Mouse (Mus musculus): Measurements from ENCODE around the gene Msh3. TPM values are rescaled to one million over a fixed set of nuclear protein-coding genes. Genes with fewer than 3 reads are reported as not detected.

Gene Msh3
- polyA plus RNA-seq, 1 experiment from 2014 or later = 37.5 TPM

GRCm38 (mm10) chr13:92314613-92315012 is 40.2 kb downstream of the Msh3 start:
- Histone ChIP-seq H3K27ac (no peak overlapping the region), H3K4me3 (no peak overlapping the region), H3K27me3 (ENCODE audit: poor library complexity, severe bottlenecking) (no peaks in the 10 kb centered on the region), H3K9me3 (no peaks in the 10 kb centered on the region), H3K4me1 (no peaks in the 10 kb centered on the region), H3K36me3 (replicated peaks) (peaks cover 47% of the 10 kb centered on the region)
- no peak for DNase-seq (ENCODE audit: extremely low spot score, low spot score)
- 90% methylated on average over 5 of the region's 5 CpGs for WGBS

GRCm38 (mm10) chr13:92305680-92306079 is 49.1 kb downstream of the Msh3 start, which contains the start of gene Gm20379:
Gene Gm20379, plus strand, starts transcription at chr13:92305980.
- DNase-seq (ENCODE audit: extremely low spot score, low spot score) = no peak
- 96% methylated on average over 11 of the region's 11 CpGs for WGBS
- no peaks in the 10 kb centered on the region for H3K4me1 ChIP-seq

GRCm38 (mm10) chr13:92304291-92304690 is 50.5 kb downstream of the Msh3 start:
- Histone ChIP-seq H3K27me3 (ENCODE audit: poor library complexity, severe bottlenecking) (no peaks in the 10 kb centered on the region), H3K27ac (no peak overlapping the region), H3K36me3 (replicated peaks) (peaks cover 63% of the 10 kb centered on the region), H3K4me1 (no peaks in the 10 kb centered on the region), H3K4me3 (no peak overlapping the region), H3K9me3 (no peaks in the 10 kb centered on the region)
- no peak for DNase-seq (ENCODE audit: extremely low spot score, low spot score)
- 94% methylated on average over 5 of the region's 5 CpGs for WGBS

More at GRCm38 (mm10) chr13:92305680-92306079, 49.1 kb downstream of the Msh3 start, which contains the start of gene Gm20379:
- H3K27me3 ChIP-seq (ENCODE audit: poor library complexity, severe bottlenecking) = no peaks in the 10 kb centered on the region
- H3K4me3 ChIP-seq = no peak within 1 kb of the TSS
- H3K36me3 ChIP-seq (replicated peaks) = peaks cover 56% of the 10 kb centered on the region
- H3K9me3 ChIP-seq = no peaks in the 10 kb centered on the region
- no peak within 1 kb of the TSS for H3K27ac ChIP-seq

GRCm38 (mm10) chr13:92303062-92303948 is 51.5 kb downstream of the Msh3 start:
- no peak overlapping the region for H3K4me3 ChIP-seq
- peaks cover 63% of the 10 kb centered on the region for H3K36me3 ChIP-seq (replicated peaks)
- DNase-seq (ENCODE audit: extremely low spot score, low spot score) = no peak
- no peaks in the 10 kb centered on the region for H3K4me1 ChIP-seq
- H3K27ac ChIP-seq = no peak overlapping the region
- no peaks in the 10 kb centered on the region for H3K9me3 ChIP-seq
- no peaks in the 10 kb centered on the region for H3K27me3 ChIP-seq (ENCODE audit: poor library complexity, severe bottlenecking)
- WGBS = 93% methylated on average over 8 of the region's 8 CpGs

GRCm38 (mm10) chr13:92302466-92302865 is 52.3 kb downstream of the Msh3 start:
- WGBS = 93% methylated on average over 4 of the region's 4 CpGs
- Histone ChIP-seq H3K27ac (no peak overlapping the region), H3K4me3 (no peak overlapping the region), H3K36me3 (replicated peaks) (peaks cover 61% of the 10 kb centered on the region), H3K9me3 (no peaks in the 10 kb centered on the region), H3K4me1 (no peaks in the 10 kb centered on the region), H3K27me3 (ENCODE audit: poor library complexity, severe bottlenecking) (no peaks in the 10 kb centered on the region)
- DNase-seq (ENCODE audit: extremely low spot score, low spot score) = no peak

GRCm38 (mm10) chr13:92301754-92302153 is 53.0 kb downstream of the Msh3 start:
- H3K27me3 ChIP-seq (ENCODE audit: poor library complexity, severe bottlenecking) = no peaks in the 10 kb centered on the region
- no peak overlapping the region for H3K27ac ChIP-seq
- WGBS = 90% methylated on average over 4 of the region's 4 CpGs
- DNase-seq (ENCODE audit: extremely low spot score, low spot score) = no peak
- H3K4me1 ChIP-seq = no peaks in the 10 kb centered on the region
- H3K36me3 ChIP-seq (replicated peaks) = peaks cover 61% of the 10 kb centered on the region
- H3K4me3 ChIP-seq = no peak overlapping the region
- no peaks in the 10 kb centered on the region for H3K9me3 ChIP-seq

GRCm38 (mm10) chr13:92299522-92299921 is 55.3 kb downstream of the Msh3 start:
- DNase-seq (ENCODE audit: extremely low spot score, low spot score) = no peak
- H3K36me3 ChIP-seq (replicated peaks) = peaks cover 58% of the 10 kb centered on the region
- no peaks in the 10 kb centered on the region for H3K4me1 ChIP-seq
- H3K27ac ChIP-seq = no peak overlapping the region
- no peaks in the 10 kb centered on the region for H3K27me3 ChIP-seq (ENCODE audit: poor library complexity, severe bottlenecking)
- no peak overlapping the region for H3K4me3 ChIP-seq
- 82% methylated on average over 1 of the region's 1 CpGs for WGBS
- H3K9me3 ChIP-seq = no peaks in the 10 kb centered on the region

GRCm38 (mm10) chr13:92297021-92297420 is 57.8 kb downstream of the Msh3 start:
- Histone ChIP-seq H3K27ac (no peak overlapping the region), H3K9me3 (no peaks in the 10 kb centered on the region), H3K36me3 (replicated peaks) (peaks cover 63% of the 10 kb centered on the region), H3K4me1 (no peaks in the 10 kb centered on the region), H3K27me3 (ENCODE audit: poor library complexity, severe bottlenecking) (no peaks in the 10 kb centered on the region), H3K4me3 (no peak overlapping the region)
- DNase-seq (ENCODE audit: extremely low spot score, low spot score) = no peak
- WGBS = 96% methylated on average over 2 of the region's 2 CpGs

GRCm38 (mm10) chr13:92296490-92296889 is 58.3 kb downstream of the Msh3 start:
- Histone ChIP-seq H3K36me3 (replicated peaks) (peaks cover 61% of the 10 kb centered on the region), H3K27me3 (ENCODE audit: poor library complexity, severe bottlenecking) (no peaks in the 10 kb centered on the region), H3K4me3 (no peak overlapping the region), H3K9me3 (no peaks in the 10 kb centered on the region), H3K4me1 (no peaks in the 10 kb centered on the region), H3K27ac (no peak overlapping the region)
- DNase-seq (ENCODE audit: extremely low spot score, low spot score) = no peak
- 96% methylated on average over 4 of the region's 4 CpGs for WGBS

GRCm38 (mm10) chr13:92293883-92294282 is 60.9 kb downstream of the Msh3 start:
- Histone ChIP-seq H3K27me3 (ENCODE audit: poor library complexity, severe bottlenecking) (no peaks in the 10 kb centered on the region), H3K4me3 (no peak overlapping the region), H3K36me3 (replicated peaks) (peaks cover 66% of the 10 kb centered on the region), H3K27ac (no peak overlapping the region), H3K9me3 (no peaks in the 10 kb centered on the region), H3K4me1 (no peaks in the 10 kb centered on the region)
- WGBS = 90% methylated on average over 5 of the region's 5 CpGs
- DNase-seq (ENCODE audit: extremely low spot score, low spot score) = no peak

- no peak for DNase-seq (ENCODE audit: extremely low spot score, low spot score)
- Histone ChIP-seq H3K4me3 (no peak overlapping the region), H3K27ac (no peak overlapping the region), H3K27me3 (ENCODE audit: poor library complexity, severe bottlenecking) (no peaks in the 10 kb centered on the region), H3K9me3 (no peaks in the 10 kb centered on the region), H3K36me3 (replicated peaks) (peaks cover 55% of the 10 kb centered on the region), H3K4me1 (no peaks in the 10 kb centered on the region)
- WGBS = 87% methylated on average over 4 of the region's 4 CpGs
These were observed 63.2 kb downstream of the Msh3 start for GRCm38 (mm10) chr13:92291605-92292004.

GRCm38 (mm10) chr13:92277027-92277426 is 77.8 kb downstream of the Msh3 start:
- no peak for DNase-seq (ENCODE audit: extremely low spot score, low spot score)
- no peaks in the 10 kb centered on the region for H3K27me3 ChIP-seq (ENCODE audit: poor library complexity, severe bottlenecking)
- WGBS = 96% methylated on average over 2 of the region's 2 CpGs
- H3K4me3 ChIP-seq = no peak overlapping the region
- H3K9me3 ChIP-seq = no peaks in the 10 kb centered on the region
- no peaks in the 10 kb centered on the region for H3K4me1 ChIP-seq
- H3K36me3 ChIP-seq (replicated peaks) = peaks cover 41% of the 10 kb centered on the region
- H3K27ac ChIP-seq = no peak overlapping the region

GRCm38 (mm10) chr13:92275292-92275691 is 79.5 kb downstream of the Msh3 start:
- WGBS = 93% methylated on average over 9 of the region's 9 CpGs
- Histone ChIP-seq H3K4me3 (no peak overlapping the region), H3K9me3 (no peaks in the 10 kb centered on the region), H3K27me3 (ENCODE audit: poor library complexity, severe bottlenecking) (no peaks in the 10 kb centered on the region), H3K36me3 (replicated peaks) (peaks cover 34% of the 10 kb centered on the region), H3K4me1 (no peaks in the 10 kb centered on the region), H3K27ac (no peak overlapping the region)
- DNase-seq (ENCODE audit: extremely low spot score, low spot score) = no peak

Measured in forebrain, embryonic 10.5 days (tissue).